Mouse (Mus musculus) adrenal gland, adult 18-20 months (tissue): ENCODE results near the gene Rpap1. TPM values are rescaled to one million over a fixed set of nuclear protein-coding genes. Genes with fewer than 3 reads are reported as not detected.
"Not testable (repeated sequence)": the region's sequence is repeated elsewhere in the genome, so short reads cannot be mapped to it uniquely, and the experiment has no call there.

ENCODE experiments used
- DNase-seq, 2 experiments: peaks; one replicate each; pipeline ENCODE4 v3.0.0; 2021 to 2022; ENCODE audit warnings: low spot score in 2 of 2
- total RNA-seq, 2 experiments: library from RNA; stranded (reverse); gene quantifications; 1 replicate in 1 of 2; 2 replicates in 1 of 2; pipeline ENCODE4 v1.2.3; 2021

Rpap1 gene
- total RNA-seq, 2 experiments from 2014 or later: 12.5 to 14.4 TPM

DNA sequence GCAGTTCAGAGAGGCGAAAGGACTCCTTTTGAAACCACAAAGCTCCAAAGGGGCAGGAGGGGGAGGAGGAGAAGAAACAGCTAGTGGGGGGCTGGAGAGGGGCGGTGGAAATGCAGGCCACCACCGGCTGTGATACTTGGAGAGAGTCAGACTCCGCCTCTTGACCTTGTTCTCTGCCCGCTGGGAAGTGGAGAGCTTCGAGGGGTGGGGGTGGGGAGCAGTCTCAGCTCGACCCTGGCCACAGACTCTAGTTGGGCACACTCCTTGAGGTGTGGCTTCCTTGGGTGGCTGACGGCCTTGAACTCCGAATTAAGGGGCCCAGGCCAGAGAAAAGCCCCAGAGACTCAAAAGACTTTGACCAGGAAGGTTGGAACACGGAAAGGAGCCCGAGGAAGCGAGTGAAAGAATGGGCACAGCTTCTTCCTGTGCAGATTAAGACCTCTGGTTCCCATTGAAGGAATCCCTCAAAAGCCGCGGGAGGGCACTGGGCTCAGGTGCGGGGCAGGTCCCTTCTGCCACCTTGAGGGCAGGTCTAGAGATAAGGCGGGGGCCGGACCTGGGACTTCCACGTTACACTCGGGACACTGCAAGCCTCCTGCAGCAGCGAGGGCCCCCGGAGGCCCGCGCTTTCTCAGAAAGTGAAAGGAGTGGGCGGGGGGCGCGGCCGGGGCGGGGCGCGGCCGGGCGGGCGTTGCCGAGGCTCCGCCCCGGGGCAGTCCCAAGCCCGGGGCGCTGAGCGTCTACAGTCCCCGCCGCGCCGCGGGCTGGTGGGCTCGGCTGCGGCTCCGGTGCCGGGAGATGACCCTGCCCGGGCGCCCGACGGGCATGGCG lies 45.5 kb downstream of the Rpap1 start, which contains the start of gene Itpka:
Gene Itpka, plus strand, starts transcription at position 757 of the 831 bp plus-strand sequence.
- DNase-seq: peak; percentile 62 to 63

GRCm38 (mm10) chr2:119740567-119740966 lies 46.8 kb downstream of the Rpap1 start:
- no peak for DNase-seq

GRCm38 (mm10) chr2:119737124-119737523 lies 50.2 kb downstream of the Rpap1 start:
- DNase-seq: peak in 1 of 2 experiments; percentile 15

DNA sequence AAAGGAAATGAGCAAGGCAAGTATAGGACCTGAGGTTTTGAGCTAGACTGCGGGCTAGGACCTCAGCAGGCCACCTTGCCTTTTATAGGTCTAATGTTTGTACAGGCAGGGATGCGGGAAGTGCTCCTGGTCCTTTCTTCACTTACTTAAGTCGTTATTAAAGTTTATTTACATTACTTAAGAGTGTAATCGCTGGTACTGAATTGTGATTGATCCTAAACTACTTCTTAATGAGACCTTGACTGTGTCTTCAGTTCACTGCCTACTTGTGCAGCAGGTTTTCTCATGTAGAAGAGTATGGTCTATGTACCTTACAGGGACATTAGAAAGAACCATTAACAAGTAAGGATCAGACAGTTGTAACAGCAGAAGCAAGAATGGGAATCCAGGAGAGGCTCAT lies 56.6 kb downstream of the Rpap1 start:
- DNase-seq: no peak

DNA sequence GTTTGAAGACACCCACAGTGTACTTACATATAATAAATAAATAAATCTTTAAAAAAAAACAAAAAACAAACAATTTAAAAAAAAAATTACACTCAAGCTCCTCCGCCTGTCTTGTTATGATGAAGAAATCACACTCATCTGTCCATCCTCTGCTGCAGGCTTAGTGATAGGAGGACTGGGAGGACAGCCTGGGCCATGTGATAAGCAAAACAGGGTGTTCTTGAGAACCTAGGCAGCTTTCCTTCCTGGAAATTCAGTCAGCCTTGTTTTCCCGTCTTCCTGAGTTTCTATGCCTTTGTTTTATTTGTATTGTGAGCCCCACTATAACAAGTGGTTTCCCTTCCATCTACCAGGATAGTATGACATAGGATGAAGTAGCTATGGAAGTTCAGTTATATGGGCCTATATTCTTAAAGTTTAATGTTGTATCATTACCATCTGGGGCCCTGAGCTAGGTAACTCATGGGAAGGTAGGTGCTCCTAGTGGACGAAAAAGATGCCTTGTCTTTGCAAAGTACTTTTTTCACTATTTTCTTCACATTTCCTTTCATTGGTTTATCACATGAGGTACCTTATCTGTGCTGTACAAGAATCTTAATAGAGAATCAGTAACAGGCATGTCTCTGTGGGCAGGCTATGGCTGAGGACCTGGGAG lies 59.4 kb downstream of the Rpap1 start:
- no peak for DNase-seq

DNA sequence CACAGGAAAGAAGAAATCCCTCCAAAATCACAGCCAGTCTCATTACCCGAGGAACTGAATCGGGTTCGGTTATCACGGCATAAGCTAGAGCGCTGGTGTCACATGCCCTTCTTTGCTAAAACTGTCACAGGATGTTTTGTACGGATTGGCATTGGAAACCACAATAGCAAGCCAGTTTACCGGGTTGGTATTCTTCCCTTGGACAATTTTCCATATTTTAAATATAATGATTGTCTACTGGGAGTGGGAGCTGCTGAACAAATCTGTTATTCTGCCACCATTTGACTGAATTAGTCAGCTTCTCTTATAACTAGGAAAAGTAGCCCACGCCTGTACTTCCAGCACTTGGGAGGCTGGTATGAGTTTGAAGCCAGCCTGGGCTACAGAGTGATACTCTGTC lies 66.3 kb downstream of the Rpap1 start:
- DNase-seq: no peak

DNA sequence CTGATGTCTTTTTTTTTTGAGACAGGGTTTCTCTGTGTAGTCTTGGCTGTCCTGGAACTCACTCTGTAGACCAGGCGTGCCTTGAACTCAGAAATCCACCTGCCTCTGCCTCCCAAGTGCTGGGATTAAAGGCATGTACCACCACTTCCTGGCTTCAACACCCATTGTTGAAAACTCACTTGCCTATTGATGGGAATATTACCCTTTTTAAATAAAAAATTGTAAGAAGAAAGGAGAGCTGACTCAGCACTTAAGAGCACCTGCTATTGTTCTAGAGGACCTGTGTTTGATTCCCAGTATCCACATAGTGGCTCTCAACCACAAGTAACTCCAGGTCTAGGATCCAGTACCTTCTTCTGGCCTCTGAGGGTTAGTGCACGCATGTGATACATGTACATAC lies 71.5 kb downstream of the Rpap1 start:
- DNase-seq: not testable (repeated sequence)

Other genes starting within 250 kb of the Rpap1 start
- gene Exd1, start 239.9 kb downstream of the Rpap1 start, total RNA-seq: 1 to 10 TPM; 2.5 to 2.6 TPM
- 100 to 1,000 TPM; 306 to 408 TPM for gene Chp1, start 239.8 kb downstream of the Rpap1 start, total RNA-seq
- 1 to 10 TPM; 1.4 to 1.9 TPM for gene Nusap1, start 169.2 kb downstream of the Rpap1 start, total RNA-seq
- gene Oip5, start 169.1 kb downstream of the Rpap1 start, total RNA-seq: 1 to 10 TPM in 1 of 2 experiments, under 1 TPM in 1; 0.70 to 1.1 TPM
- gene Ndufaf1, start 124.7 kb downstream of the Rpap1 start, total RNA-seq: 10 to 100 TPM; 39.1 to 45.4 TPM
- gene Rtf1, start 112.5 kb downstream of the Rpap1 start, total RNA-seq: 10 to 100 TPM; 20.5 to 29.0 TPM
- 1 to 10 TPM; 2.1 to 4.0 TPM for gene Itpka, start 45.2 kb downstream of the Rpap1 start, total RNA-seq
- gene Ltk, start 27.1 kb downstream of the Rpap1 start, total RNA-seq: 1 to 10 TPM in 1 of 2 experiments, under 1 TPM in 1; 0.99 to 1.1 TPM
- 1 to 10 TPM; 2.5 to 3.5 TPM for gene Tyro3, start 10.2 kb upstream of the Rpap1 start, total RNA-seq
- 10 to 100 TPM; 38.8 to 45.0 TPM for gene Mga, start 109.7 kb upstream of the Rpap1 start, total RNA-seq
- 10 to 100 TPM in 1 of 2 experiments, 1 to 10 TPM in 1; 9.4 to 11.7 TPM for gene Mapkbp1, start 185.2 kb upstream of the Rpap1 start, total RNA-seq
- 1 to 10 TPM; 5.4 to 6.2 TPM for gene Jmjd7, start 239.9 kb upstream of the Rpap1 start, total RNA-seq
- 1 to 10 TPM; 1.5 to 1.7 TPM for gene Gm28042, start 240.0 kb upstream of the Rpap1 start, total RNA-seq
- gene Pla2g4b, start 245.9 kb upstream of the Rpap1 start, total RNA-seq: 1 to 10 TPM; 1.9 to 2.4 TPM